Mouse (Mus musculus): Measurements from ENCODE around the gene Prss27. TPM values are rescaled to one million over a fixed set of nuclear protein-coding genes. Genes with fewer than 3 reads are reported as not detected.
"Not testable (repeated sequence)": the region's sequence is repeated elsewhere in the genome, so short reads cannot be mapped to it uniquely, and the experiment has no call there.

Prss27 gene
- polyA plus RNA-seq, 1 experiment from 2014 or later, result 0.16 TPM

DNA sequence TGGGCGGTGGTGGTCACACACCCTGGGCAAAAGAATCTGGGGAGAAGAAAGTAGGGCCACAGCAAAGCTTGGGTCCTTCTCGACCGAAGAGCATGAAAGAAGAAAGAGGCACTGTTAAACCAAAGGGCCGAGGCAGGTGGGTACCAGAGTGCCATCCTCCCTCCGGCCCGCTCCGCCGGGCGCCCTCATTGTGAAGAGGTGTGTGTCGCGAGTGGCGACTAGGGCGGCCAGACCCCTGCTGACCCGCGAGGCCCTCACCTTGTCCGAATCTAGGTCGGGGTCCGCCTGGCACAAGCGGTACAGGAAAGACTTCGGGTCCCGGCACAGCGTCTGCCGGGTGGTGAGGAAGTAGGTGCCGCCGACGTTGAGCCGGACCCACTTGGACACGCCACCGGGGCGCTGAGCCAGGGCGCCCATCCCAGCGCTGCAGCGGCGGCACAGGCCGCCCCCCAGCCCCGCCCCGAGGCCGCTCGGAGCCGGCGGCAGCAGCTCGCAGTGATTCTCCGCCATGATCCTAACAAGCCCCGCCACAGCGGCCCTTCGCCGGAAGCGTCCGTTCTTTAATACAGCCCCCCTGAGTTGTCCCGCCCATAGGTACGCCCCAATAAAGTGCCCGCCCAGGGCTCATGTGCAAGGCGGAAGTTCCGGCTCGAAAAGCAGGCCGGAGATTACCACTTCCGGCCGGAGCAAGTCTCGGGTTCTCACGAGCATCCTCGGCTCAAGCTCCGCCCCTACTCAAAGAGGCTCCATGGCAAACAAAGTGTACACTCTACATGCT, 35.2 kb downstream of the Prss27 start, which contains the start of gene Kctd5:
Gene Kctd5 (minus strand): TSS at position 567 of the 778 bp plus-strand sequence.
- Histone ChIP-seq H3K4me3 (ENCODE audit: low read depth, low read length) (peak within 1 kb of the TSS; percentile 96), H3K4me1 (ENCODE audit: control insufficient read depth, insufficient read depth, low read length) (peaks cover 12% of the 10 kb centered on the region), H3K36me3 (ENCODE audit: control insufficient read depth, insufficient read depth, low read length) (peaks cover 7% of the 10 kb centered on the region), H3K27ac (ENCODE audit: low read depth, low read length) (peak within 1 kb of the TSS; percentile 60; the same call in 1 of the 2 replicates), H3K9ac (replicated peaks; ENCODE audit: low read depth, low read length) (peak within 1 kb of the TSS; percentile 90), H3K27me3 (ENCODE audit: control insufficient read depth, insufficient read depth, low read length) (no peaks in the 10 kb centered on the region), H3K4me2 (ENCODE audit: low read depth, low read length) (peak within 1 kb of the TSS; percentile 79), H3K9me3 (ENCODE audit: control insufficient read depth, low read length) (no peaks in the 10 kb centered on the region)
- ATAC-seq (ENCODE audit: low read depth), result peak; percentile 98
- WGBS, result under 1% methylated on average over 62 of the region's 62 CpGs

DNA sequence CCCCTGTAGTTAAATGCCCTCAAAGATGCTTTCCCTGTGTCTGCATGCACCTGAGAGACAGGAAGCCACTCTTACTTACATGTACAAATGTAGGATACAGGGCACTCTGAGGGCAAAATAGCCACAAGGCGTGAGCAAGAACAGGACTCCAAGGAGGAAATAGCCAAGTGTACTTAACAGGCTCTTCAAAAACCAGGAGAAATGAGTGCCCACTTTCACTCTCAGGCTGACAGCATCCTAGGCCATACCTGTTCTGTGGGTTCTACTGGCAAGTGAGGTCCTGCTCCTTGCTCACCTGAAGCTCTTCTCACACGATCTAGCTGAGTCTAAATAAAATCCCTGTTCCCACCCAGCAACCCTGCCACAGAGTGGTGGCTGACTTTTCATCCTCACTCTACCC, 39.2 kb downstream of the Prss27 start:
- ATAC-seq (ENCODE audit: low read depth), result no peak
- H3K9me3 ChIP-seq (ENCODE audit: control insufficient read depth, low read length), result no peaks in the 10 kb centered on the region
- H3K27me3 ChIP-seq (ENCODE audit: control insufficient read depth, insufficient read depth, low read length), result no peaks in the 10 kb centered on the region
- no peak overlapping the region for H3K9ac ChIP-seq (replicated peaks; ENCODE audit: low read depth, low read length)
- H3K4me2 ChIP-seq (ENCODE audit: low read depth, low read length), result no peak overlapping the region
- H3K4me3 ChIP-seq (ENCODE audit: low read depth, low read length), result no peak overlapping the region
- H3K27ac ChIP-seq (ENCODE audit: low read depth, low read length), result no peak overlapping the region
- 89% methylated on average over 2 of the region's 2 CpGs for WGBS
- peaks cover 6% of the 10 kb centered on the region for H3K4me1 ChIP-seq (ENCODE audit: control insufficient read depth, insufficient read depth, low read length)
- peaks cover 24% of the 10 kb centered on the region for H3K36me3 ChIP-seq (ENCODE audit: control insufficient read depth, insufficient read depth, low read length)

DNA sequence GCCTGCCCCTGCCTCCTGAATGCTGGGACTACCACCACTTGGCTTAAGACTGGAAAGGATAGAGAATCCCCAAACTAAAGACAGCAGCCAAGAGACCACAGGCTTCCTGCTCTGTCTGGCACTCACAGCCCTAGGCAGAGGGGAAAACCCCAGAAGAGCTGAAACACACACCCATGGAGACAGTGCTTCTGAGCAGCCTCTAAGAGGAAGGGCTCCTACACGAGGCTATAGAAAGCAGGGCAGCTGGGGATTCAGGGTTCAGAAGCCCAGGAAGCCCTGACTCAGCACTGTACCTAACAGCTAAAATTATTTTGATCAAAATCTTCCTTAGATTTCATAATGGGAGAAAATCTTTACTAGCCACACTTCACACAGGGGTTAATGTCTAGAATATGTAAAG, 46.6 kb downstream of the Prss27 start:
- Histone ChIP-seq H3K9ac (replicated peaks; ENCODE audit: low read depth, low read length) (no peak overlapping the region), H3K36me3 (ENCODE audit: control insufficient read depth, insufficient read depth, low read length) (peaks cover 21% of the 10 kb centered on the region; the same call in 1 of the 2 replicates), H3K4me3 (ENCODE audit: low read depth, low read length) (no peak overlapping the region), H3K27me3 (ENCODE audit: control insufficient read depth, insufficient read depth, low read length) (no peaks in the 10 kb centered on the region), H3K9me3 (ENCODE audit: control insufficient read depth, low read length) (no peaks in the 10 kb centered on the region), H3K4me1 (ENCODE audit: control insufficient read depth, insufficient read depth, low read length) (no peaks in the 10 kb centered on the region), H3K4me2 (ENCODE audit: low read depth, low read length) (no peak overlapping the region), H3K27ac (ENCODE audit: low read depth, low read length) (no peak overlapping the region)
- 56% methylated on average over 1 of the region's 1 CpGs for WGBS
- ATAC-seq (ENCODE audit: low read depth), result no peak

DNA sequence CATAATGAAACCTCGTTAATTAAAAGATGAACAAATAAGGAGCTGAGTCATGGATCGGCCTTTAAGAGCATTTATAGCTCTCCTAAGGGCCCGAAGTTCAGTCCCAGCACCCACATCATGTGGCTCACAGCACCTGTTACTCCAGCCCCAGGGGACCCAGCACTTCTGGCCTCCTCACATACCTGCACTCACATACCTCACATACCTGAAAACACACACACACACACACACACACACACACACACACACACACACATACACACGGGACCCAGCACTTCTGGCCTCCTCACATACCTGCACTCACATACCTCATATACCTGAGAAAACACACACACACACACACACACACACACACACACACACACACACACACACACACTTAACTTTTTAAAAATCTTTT, 48.5 kb downstream of the Prss27 start:
- H3K36me3 ChIP-seq (ENCODE audit: control insufficient read depth, insufficient read depth, low read length), result peaks cover 25% of the 10 kb centered on the region; the same call in 1 of the 2 replicates
- H3K4me1 ChIP-seq (ENCODE audit: control insufficient read depth, insufficient read depth, low read length); H3K9me3 ChIP-seq (ENCODE audit: control insufficient read depth, low read length); H3K27ac ChIP-seq (ENCODE audit: low read depth, low read length); H3K27me3 ChIP-seq (ENCODE audit: control insufficient read depth, insufficient read depth, low read length); H3K4me2 ChIP-seq (ENCODE audit: low read depth, low read length); H3K4me3 ChIP-seq (ENCODE audit: low read depth, low read length); H3K9ac ChIP-seq (replicated peaks; ENCODE audit: low read depth, low read length); ATAC-seq (ENCODE audit: low read depth): not testable (repeated sequence)
- 85% methylated on average over 4 of the region's 4 CpGs for WGBS

DNA sequence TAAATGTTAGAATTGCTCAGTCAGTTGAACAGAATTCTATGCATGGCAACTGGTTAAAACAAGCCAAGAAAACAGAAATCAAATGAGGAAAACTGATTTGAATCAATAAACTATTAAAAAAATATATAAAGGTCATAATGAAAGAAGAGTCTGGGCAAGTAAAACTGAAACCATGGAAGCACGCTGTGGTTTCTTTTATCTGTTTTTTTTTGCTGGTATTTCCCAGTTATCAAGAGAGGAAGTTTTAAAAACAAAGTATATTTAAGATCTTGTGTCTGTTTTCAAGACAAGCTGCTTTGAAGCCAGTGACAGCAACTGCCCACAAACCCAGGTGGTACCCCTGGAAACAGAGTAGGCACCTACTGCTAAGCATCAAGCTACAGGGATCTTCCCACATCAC, 52.6 kb downstream of the Prss27 start:
- peaks cover 37% of the 10 kb centered on the region; the same call in 1 of the 2 replicates for H3K36me3 ChIP-seq (ENCODE audit: control insufficient read depth, insufficient read depth, low read length)
- no peak for ATAC-seq (ENCODE audit: low read depth)
- no peak overlapping the region for H3K4me2 ChIP-seq (ENCODE audit: low read depth, low read length)
- no peaks in the 10 kb centered on the region for H3K4me1 ChIP-seq (ENCODE audit: control insufficient read depth, insufficient read depth, low read length)
- no peak overlapping the region for H3K4me3 ChIP-seq (ENCODE audit: low read depth, low read length)
- no peaks in the 10 kb centered on the region for H3K9me3 ChIP-seq (ENCODE audit: control insufficient read depth, low read length)
- 100% methylated on average over 1 of the region's 1 CpGs for WGBS
- H3K9ac ChIP-seq (replicated peaks; ENCODE audit: low read depth, low read length), result no peak overlapping the region
- no peaks in the 10 kb centered on the region for H3K27me3 ChIP-seq (ENCODE audit: control insufficient read depth, insufficient read depth, low read length)
- no peak overlapping the region for H3K27ac ChIP-seq (ENCODE audit: low read depth, low read length)

Small RNA genes lying within 50 kb of the gene (microRNA-seq; reads per million reads assigned to microRNA genes)
- gene Gm27700, result not detected

Other genes with a start within 250 kb of the Prss27 start
- 471 and 524 TPM in 2 replicates for gene Srrm2, start 247.6 kb upstream of the Prss27 start, polyA plus RNA-seq (2014; fragmentation: Nextera tagmentation; extraction: Ambion mirVana)
- gene Elob, start 209.0 kb upstream of the Prss27 start, polyA plus RNA-seq (2014; fragmentation: Nextera tagmentation; extraction: Ambion mirVana), result 1,182 and 1,322 TPM in 2 replicates
- gene Prss33, start 202.1 kb upstream of the Prss27 start, polyA plus RNA-seq (2014; fragmentation: Nextera tagmentation; extraction: Ambion mirVana), result not detected in 2 replicates
- gene Prss32, start 194.3 kb upstream of the Prss27 start, polyA plus RNA-seq (2014; fragmentation: Nextera tagmentation; extraction: Ambion mirVana), result not detected in 2 replicates
- gene Prss41, start 194.0 kb upstream of the Prss27 start, polyA plus RNA-seq (2014; fragmentation: Nextera tagmentation; extraction: Ambion mirVana), result 0.68 and 0.96 TPM in 2 replicates
- gene Prss21, start 170.1 kb upstream of the Prss27 start, polyA plus RNA-seq (2014; fragmentation: Nextera tagmentation; extraction: Ambion mirVana), result not detected in 2 replicates
- not detected in 2 replicates for gene Dcpp1, start 157.3 kb upstream of the Prss27 start, polyA plus RNA-seq (2014; fragmentation: Nextera tagmentation; extraction: Ambion mirVana)
- not detected in 2 replicates for gene Dcpp2, start 157.3 kb upstream of the Prss27 start, polyA plus RNA-seq (2014; fragmentation: Nextera tagmentation; extraction: Ambion mirVana)
- gene Dcpp3, start 120.7 kb upstream of the Prss27 start, polyA plus RNA-seq (2014; fragmentation: Nextera tagmentation; extraction: Ambion mirVana), result not detected in 2 replicates
- gene Sbp, start 96.5 kb upstream of the Prss27 start, polyA plus RNA-seq (2014; fragmentation: Nextera tagmentation; extraction: Ambion mirVana), result not detected in 2 replicates
- not detected in 2 replicates for gene Sbpl, start 82.9 kb upstream of the Prss27 start, polyA plus RNA-seq (2014; fragmentation: Nextera tagmentation; extraction: Ambion mirVana)
- 0.31 TPM in 1 of 2 replicates, not detected in the other for gene Prss30, start 57.6 kb upstream of the Prss27 start, polyA plus RNA-seq (2014; fragmentation: Nextera tagmentation; extraction: Ambion mirVana)
- not detected in 2 replicates for gene Prss22, start 40.0 kb upstream of the Prss27 start, polyA plus RNA-seq (2014; fragmentation: Nextera tagmentation; extraction: Ambion mirVana)
- gene Kctd5, start 35.3 kb downstream of the Prss27 start, polyA plus RNA-seq (2014; fragmentation: Nextera tagmentation; extraction: Ambion mirVana), result 70.3 and 79.2 TPM in 2 replicates
- 80.5 and 83.9 TPM in 2 replicates for gene Pdpk1, start 112.8 kb downstream of the Prss27 start, polyA plus RNA-seq (2014; fragmentation: Nextera tagmentation; extraction: Ambion mirVana)
- gene Amdhd2, start 125.6 kb downstream of the Prss27 start, polyA plus RNA-seq (2014; fragmentation: Nextera tagmentation; extraction: Ambion mirVana), result 28.8 and 31.6 TPM in 2 replicates
- gene Atp6v0c, start 131.6 kb downstream of the Prss27 start, polyA plus RNA-seq (2014; fragmentation: Nextera tagmentation; extraction: Ambion mirVana), result 1,444 and 1,794 TPM in 2 replicates
- gene Tbc1d24, start 167.4 kb downstream of the Prss27 start, polyA plus RNA-seq (2014; fragmentation: Nextera tagmentation; extraction: Ambion mirVana), result 29.2 and 34.7 TPM in 2 replicates
- 5.0 and 5.3 TPM in 2 replicates for gene Ntn3, start 171.4 kb downstream of the Prss27 start, polyA plus RNA-seq (2014; fragmentation: Nextera tagmentation; extraction: Ambion mirVana)
- gene Tedc2, start 182.7 kb downstream of the Prss27 start, polyA plus RNA-seq (2014; fragmentation: Nextera tagmentation; extraction: Ambion mirVana), result 10.0 and 11.2 TPM in 2 replicates
- gene Ccnf, start 213.3 kb downstream of the Prss27 start, polyA plus RNA-seq (2014; fragmentation: Nextera tagmentation; extraction: Ambion mirVana), result 7.0 and 11.1 TPM in 2 replicates

Data from neural tube, embryonic 14.5 days (tissue).